Mouse (Mus musculus) CH12.LX (cell line): ENCODE results near the gene Plvap. TPM values are rescaled to one million over a fixed set of nuclear protein-coding genes. Genes with fewer than 3 reads are reported as not detected.
A peak's percentile ranks its signal among the peaks of the same experiment; 100 is the strongest.

ENCODE experiments used
- DNase-seq: peaks from one replicate; pipeline ENCODE4 v3.0.0-alpha.2; 2013; ENCODE audit errors: extremely low read depth
- H3K27ac ChIP-seq: 2 replicates; pipeline ENCODE4 v1.5.1; 2012; ENCODE audit warnings: low read depth, mild to moderate bottlenecking, control low read depth, moderate library complexity; ENCODE audit not compliant: insufficient read depth
- H3K27me3 ChIP-seq: replicated peaks from 2 replicates; pipeline ENCODE3; 2012; ENCODE audit warnings: inconsistent platforms
- H3K36me3 ChIP-seq, 2 experiments: replicated peaks in 1 of 2; 2 replicates each; pipeline versions ENCODE3 to v1.6.1; 2012; ENCODE audit warnings: inconsistent platforms in 1 of 2, low read length in 1 of 2, mild to moderate bottlenecking in 1 of 2, mixed read lengths in 1 of 2, moderate library complexity in 1 of 2; ENCODE audit not compliant: control insufficient read depth in 1 of 2, insufficient read depth in 1 of 2
- H3K4me1 ChIP-seq, 2 experiments: 2 replicates each; pipeline ENCODE4 v1.6.1; 2012; ENCODE audit warnings: inconsistent platforms in 1 of 2, moderate library complexity in 1 of 2; ENCODE audit not compliant: insufficient read depth in 2 of 2, control insufficient read depth in 1 of 2
- H3K4me2 ChIP-seq: 2 replicates; pipeline ENCODE4 v1.6.1; 2012; ENCODE audit warnings: low read depth, mild to moderate bottlenecking, control low read depth; ENCODE audit not compliant: poor library complexity, insufficient read depth, severe bottlenecking
- H3K4me3 ChIP-seq, 3 experiments: fragments of 150-350 bp in 1 of 3; sonication (generic) in 1 of 3; replicated peaks in 1 of 3; 2 replicates each; pipeline versions ENCODE3 to v1.5.1; 2011 to 2012; ENCODE audit warnings: low read depth in 2 of 3, low read length in 2 of 3, mild to moderate bottlenecking in 2 of 3, moderate library complexity in 2 of 3, control low read depth in 1 of 3, improper control_type of control experiment in 1 of 3, inconsistent platforms in 1 of 3, mixed read lengths in 1 of 3; ENCODE audit not compliant: poor library complexity in 1 of 3
- H3K79me2 ChIP-seq: replicated peaks from 2 replicates; pipeline ENCODE4 v1.6.1; 2012; ENCODE audit warnings: mild to moderate bottlenecking, moderate library complexity; ENCODE audit not compliant: control insufficient read depth, poor library complexity, insufficient read depth, severe bottlenecking; ENCODE audit errors: extremely low read depth
- H3K9ac ChIP-seq: 2 replicates; pipeline ENCODE4 v1.6.1; 2012; ENCODE audit warnings: low read depth, mild to moderate bottlenecking, control low read depth, moderate library complexity; ENCODE audit not compliant: insufficient read depth
- H3K9me3 ChIP-seq: replicated peaks from 2 replicates; pipeline ENCODE3; 2012; ENCODE audit warnings: low read length, inconsistent platforms, mixed read lengths
- CHD2 ChIP-seq: IDR thresholded peaks from 2 replicates; pipeline ENCODE4 v1.6.1; 2011; ENCODE audit warnings: low read length, improper control_type of control experiment
- CTCF ChIP-seq, 2 experiments: IDR thresholded peaks in 1 of 2; conservative IDR thresholded peaks in 1 of 2; 2 replicates each; pipeline ENCODE4 v1.5.1; 2011 to 2012; ENCODE audit warnings: low read depth in 2 of 2, low read length in 2 of 2, improper control_type of control experiment in 1 of 2, inconsistent platforms in 1 of 2, mild to moderate bottlenecking in 1 of 2, moderate library complexity in 1 of 2
- ELF1 ChIP-seq: IDR thresholded peaks from 2 replicates; pipeline ENCODE4 v1.6.1; 2014; ENCODE audit warnings: low read depth, mild to moderate bottlenecking, inconsistent platforms, low read length, improper control_type of control experiment
- EP300 ChIP-seq: IDR thresholded peaks from 2 replicates; pipeline ENCODE4 v1.6.1; 2011; ENCODE audit warnings: low read length, improper control_type of control experiment
- HCFC1 ChIP-seq: IDR thresholded peaks from 2 replicates; pipeline ENCODE4 v1.6.1; 2012; ENCODE audit warnings: low read depth, mild to moderate bottlenecking, inconsistent platforms, low read length, improper control_type of control experiment
- IRF4 ChIP-seq: IDR thresholded peaks from 2 replicates; pipeline ENCODE4 v1.6.1; 2014; ENCODE audit warnings: low read depth, mild to moderate bottlenecking, inconsistent platforms, low read length, improper control_type of control experiment
- JUN ChIP-seq: IDR thresholded peaks from 2 replicates; pipeline ENCODE4 v1.6.1; 2011; ENCODE audit warnings: low read depth, mild to moderate bottlenecking, low read length, improper control_type of control experiment, moderate library complexity; ENCODE audit not compliant: insufficient read depth
- JUND ChIP-seq: conservative IDR thresholded peaks from 2 replicates; pipeline ENCODE4 v1.6.1; 2011; ENCODE audit warnings: low read depth, low read length, improper control_type of control experiment
- KAT2A ChIP-seq: IDR thresholded peaks from 2 replicates; pipeline ENCODE4 v1.6.1; 2012; ENCODE audit warnings: low read length, improper control_type of control experiment, inconsistent platforms; ENCODE audit not compliant: insufficient replicate concordance
- MAFK ChIP-seq: IDR thresholded peaks from 2 replicates; pipeline ENCODE4 v1.6.1; 2011; ENCODE audit warnings: low read length, improper control_type of control experiment; ENCODE audit not compliant: insufficient replicate concordance
- MAX ChIP-seq: IDR thresholded peaks from 2 replicates; pipeline ENCODE4 v1.6.1; 2011; ENCODE audit warnings: low read length, improper control_type of control experiment
- MAZ ChIP-seq: IDR thresholded peaks from 2 replicates; pipeline ENCODE4 v1.6.1; 2012; ENCODE audit warnings: low read depth, mild to moderate bottlenecking, inconsistent platforms, low read length, improper control_type of control experiment, moderate library complexity
- MEF2A ChIP-seq: IDR thresholded peaks from 2 replicates; pipeline ENCODE4 v1.6.1; 2014; ENCODE audit warnings: low read depth, mild to moderate bottlenecking, inconsistent platforms, low read length, improper control_type of control experiment, borderline replicate concordance
- MXI1 ChIP-seq: IDR thresholded peaks from 2 replicates; pipeline ENCODE4 v1.6.1; 2011; ENCODE audit warnings: mild to moderate bottlenecking, low read depth, low read length, improper control_type of control experiment
- MYC ChIP-seq: IDR thresholded peaks from 2 replicates; pipeline ENCODE4 v1.6.1; 2011; ENCODE audit warnings: low read depth, mild to moderate bottlenecking, improper control_type of control experiment, low read length
- NRF1 ChIP-seq: IDR thresholded peaks from 2 replicates; pipeline ENCODE4 v1.6.1; 2014; ENCODE audit warnings: low read depth, mild to moderate bottlenecking, inconsistent platforms, low read length, improper control_type of control experiment, moderate library complexity
- POLR2A ChIP-seq: IDR thresholded peaks from 2 replicates; pipeline ENCODE4 v1.6.1; 2011; ENCODE audit warnings: low read depth, mild to moderate bottlenecking, improper control_type of control experiment, low read length
- POLR2AphosphoS2 ChIP-seq: IDR thresholded peaks from 2 replicates; pipeline ENCODE4 v1.6.1; 2011; ENCODE audit warnings: low read depth, low read length, improper control_type of control experiment
- RAD21 ChIP-seq: IDR thresholded peaks from 2 replicates; pipeline ENCODE4 v1.6.1; 2011; ENCODE audit warnings: low read depth, mild to moderate bottlenecking, low read length, improper control_type of control experiment, moderate library complexity
- RCOR1 ChIP-seq: conservative IDR thresholded peaks from 2 replicates; pipeline ENCODE4 v1.6.1; 2012; ENCODE audit warnings: low read depth, mild to moderate bottlenecking, inconsistent platforms, low read length, improper control_type of control experiment
- SMC3 ChIP-seq: IDR thresholded peaks from 2 replicates; pipeline ENCODE4 v1.6.1; 2011; ENCODE audit warnings: low read depth, low read length, improper control_type of control experiment
- TBP ChIP-seq: conservative IDR thresholded peaks from 2 replicates; pipeline ENCODE4 v1.6.1; 2011; ENCODE audit warnings: low read depth, low read length, improper control_type of control experiment
- TCF12 ChIP-seq: IDR thresholded peaks from 2 replicates; pipeline ENCODE4 v1.6.1; 2014; ENCODE audit warnings: low read depth, mild to moderate bottlenecking, inconsistent platforms, low read length, improper control_type of control experiment
- UBTF ChIP-seq: IDR thresholded peaks from 2 replicates; pipeline ENCODE4 v1.6.1; 2012; ENCODE audit warnings: low read depth, mild to moderate bottlenecking, inconsistent platforms, low read length, improper control_type of control experiment, moderate library complexity
- USF2 ChIP-seq: conservative IDR thresholded peaks from 2 replicates; pipeline ENCODE4 v1.6.1; 2011; ENCODE audit warnings: low read depth, low read length, improper control_type of control experiment
- ZC3H11A ChIP-seq: IDR thresholded peaks from 2 replicates; pipeline ENCODE4 v1.6.1; 2012; ENCODE audit warnings: low read depth, mild to moderate bottlenecking, inconsistent platforms, low read length, improper control_type of control experiment
- ZKSCAN1 ChIP-seq: IDR thresholded peaks from 2 replicates; pipeline ENCODE4 v1.6.1; 2012; ENCODE audit warnings: low read depth, inconsistent platforms, low read length, improper control_type of control experiment, borderline replicate concordance
- ZMIZ1 ChIP-seq: IDR thresholded peaks from 2 replicates; pipeline ENCODE4 v1.6.1; 2012; ENCODE audit warnings: low read depth, mild to moderate bottlenecking, inconsistent platforms, low read length, improper control_type of control experiment
- ZNF384 ChIP-seq: IDR thresholded peaks from 2 replicates; pipeline ENCODE4 v1.6.1; 2012; ENCODE audit warnings: low read depth, low read length, improper control_type of control experiment, inconsistent platforms
- dilution Hi-C: fragments of 300-500 bp; cut with MboI; formaldehyde crosslinking; loops from 2 replicates; pipeline ENCODE4 v1.14.3; 2020; ENCODE audit warnings: low sequenced_read_pairs; ENCODE audit not compliant: extremely low pct_unique_long_range_greater_than_20kb, extremely low pct_ligation_motif_present
- in situ Hi-C: fragments of 300-500 bp; cut with MboI; formaldehyde crosslinking; loops from 3 replicates; pipeline ENCODE4 v1.14.3; 2019; ENCODE audit warnings: low sequenced_read_pairs, low pct_ligation_motif_present, low pct_unique_long_range_greater_than_20kb, mixed read lengths
- polyA plus RNA-seq: library from polyadenylated mRNA; unstranded; fragments of >175 nt; gene quantifications from 2 replicates; pipeline ENCODE4 v1.2.1, GENCODE M21; 2012; ENCODE audit warnings: low read depth; ENCODE audit not compliant: insufficient read length
- total RNA-seq, 2 experiments: library from RNA; depleted of rRNA; stranded (reverse); fragments of 300-350 nt in 1 of 2; fragments of >200 nt in 1 of 2; gene quantifications; 2 replicates each; pipeline ENCODE4 v1.2.3; 2012 to 2014

Gene Plvap
- total and polyA plus RNA-seq, 3 experiments: 0.04 to 0.27 TPM; not detected in 1

DNA sequence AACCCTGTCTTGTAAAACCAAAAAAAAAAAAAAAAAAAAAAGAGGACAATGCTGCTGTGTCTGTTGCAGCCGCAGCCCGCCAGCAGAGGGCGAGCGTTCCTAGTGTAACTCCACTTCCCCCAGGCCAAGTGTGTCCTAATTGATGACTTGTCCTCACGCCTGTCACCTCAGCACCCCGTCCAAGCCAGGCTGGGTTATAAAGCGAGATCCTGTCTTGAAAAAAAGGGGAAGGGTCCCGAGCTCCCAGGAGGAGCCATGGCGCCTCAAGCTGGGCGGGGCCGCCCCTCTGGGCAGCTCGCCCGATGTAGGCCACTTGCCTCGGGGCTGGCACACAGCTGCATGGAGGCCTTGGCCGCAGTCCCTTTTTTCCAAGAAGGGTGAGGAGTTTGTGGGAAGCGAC, 16.5 kb downstream of the Plvap start:
- Histone ChIP-seq H3K4me1 (peaks cover 0 to 17% of the 10 kb centered on the region in 2 experiments; a peak in 2 of 4 replicates), H3K79me2 (no peaks in the 10 kb centered on the region), H3K4me3 (no peak overlapping the region), H3K27ac (no peak overlapping the region), H3K27me3 (no peaks in the 10 kb centered on the region), H3K9ac (no peak overlapping the region), H3K4me2 (no peak overlapping the region), H3K36me3 (peaks cover 27 to 79% of the 10 kb centered on the region in 2 experiments), H3K9me3 (no peaks in the 10 kb centered on the region)
- in situ Hi-C loops: no loop called here
- TF ChIP-seq CHD2: no peak
- peak; percentile 76 for TF ChIP-seq RAD21
- no peak for TF ChIP-seq POLR2AphosphoS2
- TF ChIP-seq MAX: no peak
- peak; percentile 30 to 81; a peak in 2 of 4 replicates for TF ChIP-seq CTCF (conservative IDR thresholded peaks at IDR 0.05 in 1 of 2, IDR thresholded peaks at IDR 0.05 in 1 of 2; ENCODE audit: low read depth in 2 of 2, low read length in 2 of 2)
- TF ChIP-seq MYC: no peak
- TF ChIP-seq MEF2A: no peak
- TF ChIP-seq RCOR1: no peak
- no peak for TF ChIP-seq MXI1
- TF ChIP-seq TCF12: no peak
- TF ChIP-seq KAT2A: no peak
- no peak for TF ChIP-seq HCFC1
- TF ChIP-seq NRF1: no peak
- no peak for TF ChIP-seq ZMIZ1
- peak; percentile 4; the same call in 1 of the 2 replicates for TF ChIP-seq ZC3H11A
- TF ChIP-seq TBP: no peak
- no peak for TF ChIP-seq USF2
- TF ChIP-seq UBTF: no peak
- TF ChIP-seq ELF1: no peak
- TF ChIP-seq EP300: no peak
- no peak for TF ChIP-seq MAZ
- TF ChIP-seq SMC3: peak; percentile 85
- TF ChIP-seq JUND: no peak
- peak; percentile 96 for TF ChIP-seq ZNF384
- TF ChIP-seq MAFK: no peak
- TF ChIP-seq IRF4: no peak
- TF ChIP-seq ZKSCAN1: no peak
- TF ChIP-seq POLR2A: no peak
- no peak for TF ChIP-seq JUN
- peak; percentile 84 for DNase-seq
- dilution Hi-C loops: no loop called here
